Mouse (Mus musculus) brown adipose tissue, adult 24 weeks (tissue): ENCODE measurements at regions not wholly inside any gene's neighbourhood (a gene's known extent, or its start where the extent isn't known, plus 50 kb on each side); places are given as distances from the start of the nearest gene placed in this dataset.

Source experiments
- H3K27ac ChIP-seq: fragments of 200-500 bp; replicated peaks from 2 replicates; pipeline ENCODE4 v1.5.1; 2012; ENCODE audit warnings: low read depth, mild to moderate bottlenecking, low read length
- H3K4me1 ChIP-seq: fragments of 200-500 bp; 2 replicates; pipeline ENCODE4 v1.6.1; 2012; ENCODE audit warnings: low read length, mixed read lengths; ENCODE audit not compliant: control insufficient read depth, insufficient read depth, insufficient read length
- H3K4me3 ChIP-seq: fragments of 200-500 bp; 2 replicates; pipeline ENCODE4 v1.5.1; 2012; ENCODE audit warnings: low read depth, mild to moderate bottlenecking, low read length, moderate library complexity; ENCODE audit not compliant: insufficient read depth

DNA sequence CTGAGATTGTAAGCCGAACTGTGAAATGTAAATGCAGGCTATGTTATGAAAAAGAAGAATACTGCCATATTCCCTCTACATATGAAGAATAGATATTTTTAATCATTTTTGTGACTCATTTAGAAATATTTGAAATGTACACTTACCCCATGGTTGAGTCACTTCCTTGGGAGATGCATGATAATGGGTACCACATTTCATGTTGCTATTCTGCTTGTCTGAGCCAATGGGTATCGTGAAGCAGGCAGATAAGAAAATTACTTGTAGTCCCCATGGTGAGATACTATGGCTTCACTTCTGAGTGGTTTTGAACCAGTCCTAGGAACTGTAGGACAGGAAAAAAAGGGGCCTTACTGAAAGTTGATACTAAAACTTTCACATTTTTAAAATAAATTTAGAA lies 506.2 kb upstream of the Lcorl start:
- Histone ChIP-seq H3K27ac (no peak overlapping the region), H3K4me3 (no peak overlapping the region), H3K4me1 (no peaks in the 10 kb centered on the region)

DNA sequence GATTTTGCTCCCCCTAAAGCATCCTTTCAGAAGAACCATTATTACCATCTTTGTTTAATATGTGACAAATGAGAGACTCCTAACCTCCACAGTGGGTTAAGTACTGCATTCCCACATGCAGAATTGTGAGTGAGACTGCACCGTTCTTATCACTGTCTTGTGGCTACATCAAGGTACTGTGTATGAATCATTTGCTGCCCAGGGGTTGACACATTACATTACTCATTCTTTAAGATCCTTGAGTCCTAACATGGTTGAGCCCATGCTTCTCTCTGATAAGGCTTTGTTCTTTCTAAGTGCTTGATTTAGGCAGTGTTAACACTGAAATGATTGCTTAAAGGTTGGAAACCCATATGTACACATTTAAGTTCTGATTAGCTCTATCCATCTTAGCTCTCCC lies 504.2 kb upstream of the Lcorl start:
- H3K4me1 ChIP-seq = no peaks in the 10 kb centered on the region
- H3K4me3 ChIP-seq = no peak overlapping the region
- H3K27ac ChIP-seq = no peak overlapping the region

DNA sequence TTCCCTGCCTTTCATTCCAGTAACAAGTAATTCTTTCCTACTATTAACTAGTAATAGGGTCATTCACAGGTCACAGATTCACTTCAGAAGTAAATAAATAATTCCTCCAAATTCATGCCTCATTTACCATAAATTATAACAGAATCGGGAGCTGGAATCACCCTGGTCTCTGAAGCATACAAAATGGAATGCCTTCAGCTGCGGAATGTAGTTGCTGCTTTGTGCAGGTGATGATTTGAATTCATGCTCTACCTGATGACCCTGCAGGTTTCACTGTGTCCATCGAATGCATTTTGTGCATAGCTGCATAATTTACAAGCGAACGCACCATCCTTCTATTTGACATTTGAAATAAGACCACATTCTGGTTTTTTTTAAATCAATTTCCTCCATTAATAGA lies 491.0 kb upstream of the Lcorl start:
- H3K4me3 ChIP-seq = no peak overlapping the region
- H3K4me1 ChIP-seq = no peaks in the 10 kb centered on the region
- no peak overlapping the region for H3K27ac ChIP-seq

DNA sequence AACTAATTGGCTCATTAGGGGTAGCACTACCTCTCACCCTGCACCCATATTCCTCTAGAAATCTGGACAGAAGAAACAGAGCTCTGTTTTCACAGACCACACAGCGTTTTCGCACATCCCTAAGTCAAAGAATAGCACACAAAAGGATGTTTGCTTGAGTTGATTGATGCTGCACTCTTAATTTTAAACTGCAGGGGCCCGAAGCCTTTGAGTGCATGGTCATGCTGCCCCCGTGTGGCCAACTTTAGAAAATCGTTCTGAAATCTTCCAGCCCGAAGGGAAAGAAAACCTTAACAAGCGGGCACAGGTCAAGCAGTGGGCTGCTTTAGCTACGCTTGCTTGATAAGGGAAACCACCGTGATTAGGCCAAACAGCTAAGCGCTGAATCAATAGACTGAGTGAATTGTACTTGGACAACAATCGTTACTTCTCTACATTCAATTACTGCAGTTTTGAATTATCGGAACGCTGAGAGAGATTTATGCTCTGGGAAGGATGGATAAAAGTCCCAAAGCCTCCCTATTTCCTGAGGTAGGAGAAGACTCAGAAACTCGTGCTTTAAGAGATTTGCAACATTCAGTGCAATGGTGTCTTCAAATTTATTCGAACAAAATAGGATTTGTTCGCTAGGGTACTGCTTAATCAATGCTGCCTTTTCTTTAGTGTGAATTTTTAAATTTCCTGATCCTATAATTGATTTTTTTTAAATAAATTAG lies 490.1 kb upstream of the Lcorl start:
- no peak overlapping the region for H3K4me3 ChIP-seq
- no peak overlapping the region for H3K27ac ChIP-seq
- H3K4me1 ChIP-seq = no peaks in the 10 kb centered on the region

DNA sequence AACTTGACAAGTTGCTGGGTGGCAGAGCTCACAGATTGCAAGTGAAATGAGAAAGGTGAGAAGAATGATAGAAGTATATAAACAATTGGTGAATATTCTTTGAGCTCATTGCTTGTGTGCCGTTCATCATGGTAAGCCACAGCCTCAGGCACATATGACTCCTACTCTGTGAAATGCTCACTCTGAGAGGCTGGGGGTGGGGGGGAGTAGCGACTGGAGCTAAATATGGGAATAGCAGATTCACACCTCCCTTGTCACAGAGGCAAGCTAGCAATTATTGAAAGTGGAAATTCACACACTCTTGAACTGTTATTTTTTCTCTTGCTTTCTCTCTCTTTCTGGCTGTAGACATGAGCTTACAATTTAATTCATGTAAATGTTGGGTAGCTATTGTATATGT lies 481.0 kb upstream of the Lcorl start:
- Histone ChIP-seq H3K27ac (no peak overlapping the region), H3K4me3 (no peak overlapping the region), H3K4me1 (no peaks in the 10 kb centered on the region)

DNA sequence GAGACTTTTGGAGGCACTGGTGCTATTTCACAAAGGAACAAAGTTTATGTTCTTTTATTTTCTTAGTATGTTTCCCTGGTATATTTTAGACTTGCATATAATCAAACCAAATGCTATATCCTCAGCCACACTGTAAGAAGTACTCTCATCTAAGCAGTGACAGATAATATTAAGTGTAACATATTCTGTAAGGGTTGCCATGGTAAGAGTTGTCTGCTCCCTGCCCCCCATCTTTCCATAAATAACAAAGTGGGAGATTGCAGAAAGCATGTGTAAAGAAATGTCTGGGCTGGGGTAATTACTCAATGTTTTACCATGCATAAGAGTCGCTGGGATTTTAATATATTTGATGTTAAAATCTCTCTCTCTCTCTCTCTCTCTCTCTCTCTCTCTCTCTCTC lies 473.5 kb upstream of the Lcorl start:
- Histone ChIP-seq H3K4me3 (no peak overlapping the region), H3K4me1 (no peaks in the 10 kb centered on the region), H3K27ac (no peak overlapping the region)
